Mouse (Mus musculus): ENCODE measurements around the gene Ccng2.

Ccng2 gene

DNA sequence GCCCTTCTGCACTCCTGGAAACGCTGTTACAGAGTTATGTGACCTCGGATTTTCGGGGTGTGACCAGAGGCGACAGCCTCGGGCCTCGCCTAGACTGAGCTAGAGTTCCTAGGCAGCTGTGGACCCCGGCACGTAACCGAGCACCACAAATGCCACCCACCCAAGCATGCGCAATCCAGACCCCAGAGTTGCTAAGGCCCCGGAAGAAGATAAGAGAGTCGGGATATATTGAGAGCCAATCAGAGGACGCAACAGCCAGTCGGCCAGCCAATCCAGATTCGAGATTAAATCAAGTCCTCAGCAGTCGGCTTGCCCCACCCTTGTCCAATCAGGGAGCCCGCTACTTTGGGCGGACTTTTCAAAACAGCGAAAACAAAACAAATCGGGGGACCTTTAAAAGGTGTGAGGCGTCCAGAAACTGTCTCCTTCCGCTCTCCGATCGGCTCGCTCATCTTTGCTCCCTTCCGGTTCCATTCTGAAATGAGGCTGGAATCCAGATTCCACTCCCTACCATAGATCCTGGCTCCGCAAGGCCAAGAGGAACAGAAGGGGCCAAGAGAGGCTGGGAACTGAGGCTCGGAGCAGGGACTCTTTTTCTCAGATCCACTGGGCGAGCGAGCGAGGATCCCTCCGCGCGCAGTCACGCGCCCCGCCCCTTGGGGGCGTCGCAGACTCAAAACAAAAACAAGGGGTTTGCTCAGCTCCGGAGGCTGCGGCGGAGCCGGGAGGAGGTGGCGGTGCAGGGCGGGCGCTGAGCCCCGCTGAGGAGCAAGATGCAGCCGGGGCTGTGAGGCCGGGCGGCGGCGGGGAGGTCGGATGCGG is at the start of gene Ccng2:
TSS of gene Ccng2 (plus strand) at position 375 of the 822 bp plus-strand sequence.
- peak; percentile 99 for DNase-seq (ENCODE audit: low spot score in 2 of 2)

DNA sequence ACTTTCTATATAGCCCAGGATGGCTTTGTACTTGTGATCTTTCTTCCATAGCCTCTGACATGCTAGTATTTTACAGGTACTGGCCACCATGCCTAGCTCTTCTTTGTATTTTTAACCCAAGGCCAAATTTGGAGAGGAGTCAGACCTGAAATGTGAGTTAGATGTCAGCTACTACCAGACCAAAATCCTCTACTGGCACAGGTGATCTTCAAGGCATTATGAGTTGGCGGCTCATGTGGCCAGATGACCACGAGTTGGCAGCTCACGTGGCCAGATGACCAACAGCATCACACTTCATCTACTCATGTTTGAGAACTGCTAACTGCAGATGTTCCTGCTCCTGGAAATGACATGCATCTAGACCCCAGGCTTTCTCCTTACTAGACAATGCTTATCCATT is 48.7 kb upstream of the Ccng2 start:
- no peak for DNase-seq (ENCODE audit: low spot score in 2 of 2)

DNA sequence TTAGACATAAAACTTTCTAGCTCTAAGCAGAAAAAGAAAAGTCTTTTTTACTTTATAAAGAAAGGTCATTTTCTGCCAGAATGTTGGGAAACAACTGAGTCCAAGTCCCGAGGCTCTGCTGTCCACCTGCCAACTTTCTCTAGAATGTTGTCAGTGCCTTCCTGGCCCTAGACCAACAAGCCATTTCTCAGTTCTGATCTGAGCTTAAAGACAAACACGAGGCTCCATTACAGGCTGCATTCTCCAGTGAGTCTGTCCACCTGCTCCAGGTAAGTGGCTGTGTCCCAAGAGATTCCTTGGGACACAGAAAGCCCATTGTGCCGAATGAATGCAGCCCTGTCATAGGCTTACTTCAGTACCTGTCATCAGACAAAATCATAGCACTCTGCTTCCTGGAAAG is 45.4 kb upstream of the Ccng2 start:
- no peak for DNase-seq (ENCODE audit: low spot score in 2 of 2)

DNA sequence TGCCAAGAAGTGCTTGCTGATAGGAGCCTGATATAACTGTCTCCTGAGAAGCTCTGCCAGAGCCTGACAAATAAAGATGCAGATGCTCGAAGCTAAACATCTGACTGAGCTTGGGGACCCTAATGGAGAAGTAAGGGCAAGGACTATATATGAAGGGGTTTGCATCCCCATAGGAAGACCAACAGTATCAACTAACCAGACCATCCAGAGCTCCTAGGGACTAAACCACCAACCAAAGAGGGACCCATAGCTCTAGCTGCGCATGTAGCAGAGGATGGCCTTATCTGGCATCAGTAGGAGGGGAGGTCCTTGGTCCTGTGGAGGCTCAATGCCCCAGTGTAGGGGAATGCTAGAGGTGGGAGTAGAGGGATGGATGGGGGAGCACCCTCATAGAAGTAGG is 42.5 kb upstream of the Ccng2 start:
- DNase-seq (ENCODE audit: low spot score in 2 of 2), result no peak

DNA sequence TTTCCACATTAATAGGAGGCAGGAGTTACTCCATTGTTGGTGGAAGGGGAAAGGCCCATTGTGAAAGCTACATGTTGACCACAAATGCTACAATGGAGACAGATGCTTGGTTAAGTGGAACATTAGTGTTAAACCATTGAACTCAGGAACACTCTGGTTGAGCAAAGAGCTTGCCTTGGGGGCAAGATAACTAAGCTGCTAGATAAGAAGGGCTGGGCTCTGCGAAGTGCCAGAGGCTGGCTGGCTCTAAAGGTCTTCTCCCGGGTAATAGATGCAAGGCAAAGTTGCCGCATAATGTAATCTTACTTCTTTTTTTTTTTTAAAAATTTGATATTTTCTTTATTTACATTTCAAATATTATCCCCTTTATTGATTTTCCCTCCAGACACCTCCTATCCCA is 39.9 kb upstream of the Ccng2 start:
- DNase-seq (ENCODE audit: low spot score in 2 of 2), result no peak

DNA sequence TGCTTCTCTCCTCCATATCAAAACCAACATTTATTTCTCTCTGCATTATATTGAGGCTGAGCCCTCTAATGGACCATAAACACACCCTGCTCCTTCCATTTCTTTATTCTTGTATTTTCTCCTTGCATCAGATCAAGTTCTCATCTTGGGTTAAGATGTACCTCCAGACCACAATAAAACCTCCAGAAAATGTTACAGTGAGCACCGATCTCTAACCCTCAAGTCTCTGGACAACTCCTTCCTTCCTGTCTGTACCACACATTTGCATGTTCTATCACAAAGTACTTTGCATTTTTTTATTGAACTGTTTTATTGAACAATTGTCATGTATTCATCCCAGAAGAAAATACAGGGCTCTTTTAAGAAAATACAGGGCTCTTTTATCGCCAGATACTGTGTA is 37.5 kb upstream of the Ccng2 start:
- no peak for DNase-seq (ENCODE audit: low spot score in 2 of 2)

DNA sequence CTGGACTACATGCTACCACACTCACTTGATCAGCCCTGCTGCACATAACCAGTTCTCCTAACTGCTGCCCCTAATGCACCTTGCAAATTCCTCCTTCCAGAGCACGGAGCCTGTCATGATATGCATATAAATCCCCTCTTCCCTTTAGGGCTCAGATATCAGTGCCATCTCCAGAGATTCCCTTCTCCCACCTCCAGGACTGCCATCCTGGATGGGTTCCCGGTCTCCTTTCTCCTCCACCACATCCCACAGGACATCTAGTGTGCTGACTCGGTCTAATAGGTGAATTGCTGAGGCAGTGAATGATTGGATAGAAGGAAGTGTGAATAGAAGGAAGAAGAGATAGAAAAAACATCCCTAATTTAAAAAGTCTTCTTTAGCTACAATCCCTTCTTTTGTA is 35.3 kb upstream of the Ccng2 start:
- DNase-seq (ENCODE audit: low spot score in 2 of 2), result no peak

DNA sequence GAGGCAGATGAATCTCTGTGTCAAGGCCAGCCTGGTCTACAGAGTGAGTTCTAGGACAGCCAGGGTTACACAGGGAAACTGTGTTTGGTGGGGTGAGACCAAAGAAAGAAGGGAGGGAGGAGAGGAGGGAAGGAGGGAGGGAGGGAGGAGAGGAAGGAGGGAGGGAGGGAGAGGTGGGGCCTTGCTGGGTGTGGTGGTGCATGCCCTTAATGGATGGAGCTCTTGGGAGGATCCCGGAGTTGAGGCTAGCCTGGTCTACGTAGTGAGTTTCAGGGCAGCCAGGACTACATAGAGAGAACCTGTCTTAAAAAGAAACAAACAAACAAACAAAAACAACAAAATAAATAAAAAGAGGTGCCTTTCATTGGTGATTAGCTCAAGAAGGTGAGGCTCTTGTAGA is 34.2 kb upstream of the Ccng2 start:
- no peak for DNase-seq (ENCODE audit: low spot score in 2 of 2)

DNA sequence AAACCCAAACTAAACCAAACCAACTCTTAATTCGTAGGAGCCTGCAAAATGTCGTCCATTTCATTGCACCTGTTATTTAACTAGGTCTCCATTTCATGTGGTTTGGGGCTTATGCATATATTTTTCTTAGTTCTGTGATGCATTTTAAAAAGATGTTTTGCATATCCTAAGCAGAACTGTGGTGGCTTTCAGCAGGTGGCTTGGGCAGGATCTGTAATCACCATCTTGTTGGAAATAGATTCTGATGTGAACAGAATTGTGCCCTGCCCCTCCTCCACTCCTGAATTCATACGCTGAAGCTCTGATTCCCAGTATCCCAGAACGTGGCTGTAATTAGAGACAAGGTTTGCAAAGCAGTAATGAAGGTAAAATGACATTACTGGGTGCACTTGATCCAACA is 32.9 kb upstream of the Ccng2 start:
- no peak for DNase-seq (ENCODE audit: low spot score in 2 of 2)

DNA sequence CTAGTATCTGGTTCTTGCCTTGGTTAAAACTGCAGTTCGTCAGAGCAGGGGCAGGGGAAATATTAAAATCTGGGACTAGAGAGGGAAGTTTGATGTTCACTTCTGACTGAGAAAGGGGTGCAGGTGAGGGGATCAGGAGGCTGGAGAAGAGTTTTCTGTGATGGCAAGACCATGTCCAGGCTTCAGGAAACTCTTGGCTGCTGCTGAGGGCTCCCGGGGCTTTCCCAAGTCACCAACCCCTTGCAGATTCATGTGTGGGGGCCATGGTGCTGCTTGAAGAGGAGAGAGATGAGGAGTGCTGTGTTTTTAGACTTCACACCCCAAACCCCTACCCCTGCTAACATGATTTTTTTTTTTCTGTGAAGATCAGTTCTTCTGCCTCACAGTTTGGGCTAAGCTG is 32.5 kb upstream of the Ccng2 start:
- DNase-seq (ENCODE audit: low spot score in 2 of 2), result no peak

DNA sequence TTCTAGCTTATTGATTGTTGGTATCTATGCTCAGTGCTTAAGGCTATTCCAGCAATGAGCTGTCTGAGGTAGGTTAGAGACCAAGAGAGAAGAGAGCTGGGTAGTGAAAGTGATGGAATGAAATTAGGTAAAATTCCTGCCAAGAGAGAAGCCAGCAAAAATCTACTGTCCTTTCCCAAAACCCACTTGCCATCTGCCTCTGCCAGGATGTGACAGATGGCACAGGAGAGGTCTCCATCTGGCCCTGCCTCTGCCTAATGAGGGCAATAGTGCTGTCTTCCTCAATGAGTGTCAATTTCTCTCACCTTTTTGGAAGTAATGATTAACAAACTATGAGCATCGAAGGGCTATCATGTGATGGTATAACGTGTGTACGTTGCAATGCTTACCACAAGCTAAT is 31.2 kb upstream of the Ccng2 start:
- peak in 1 of 2 experiments; percentile 30 for DNase-seq (ENCODE audit: low spot score in 2 of 2)

DNA sequence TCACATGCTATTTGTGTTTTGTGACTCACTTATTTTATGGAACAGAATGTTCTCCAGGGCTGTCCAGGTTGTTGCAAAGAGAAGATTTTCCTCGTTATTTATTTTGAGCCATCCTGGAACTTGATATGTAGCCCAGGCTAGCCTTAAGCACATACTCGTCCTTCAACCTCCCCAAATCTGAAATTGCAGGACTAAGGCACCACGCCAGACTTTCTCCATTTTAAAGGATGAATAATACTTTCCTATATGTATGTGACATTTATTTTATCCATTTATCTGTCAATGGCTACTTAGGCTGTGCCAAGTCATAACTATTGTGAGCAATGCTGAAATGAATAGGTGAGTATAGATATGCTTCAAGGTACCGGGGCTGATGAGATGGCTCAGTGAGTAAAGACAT is 30.5 kb upstream of the Ccng2 start:
- DNase-seq (ENCODE audit: low spot score in 2 of 2), result no peak

DNA sequence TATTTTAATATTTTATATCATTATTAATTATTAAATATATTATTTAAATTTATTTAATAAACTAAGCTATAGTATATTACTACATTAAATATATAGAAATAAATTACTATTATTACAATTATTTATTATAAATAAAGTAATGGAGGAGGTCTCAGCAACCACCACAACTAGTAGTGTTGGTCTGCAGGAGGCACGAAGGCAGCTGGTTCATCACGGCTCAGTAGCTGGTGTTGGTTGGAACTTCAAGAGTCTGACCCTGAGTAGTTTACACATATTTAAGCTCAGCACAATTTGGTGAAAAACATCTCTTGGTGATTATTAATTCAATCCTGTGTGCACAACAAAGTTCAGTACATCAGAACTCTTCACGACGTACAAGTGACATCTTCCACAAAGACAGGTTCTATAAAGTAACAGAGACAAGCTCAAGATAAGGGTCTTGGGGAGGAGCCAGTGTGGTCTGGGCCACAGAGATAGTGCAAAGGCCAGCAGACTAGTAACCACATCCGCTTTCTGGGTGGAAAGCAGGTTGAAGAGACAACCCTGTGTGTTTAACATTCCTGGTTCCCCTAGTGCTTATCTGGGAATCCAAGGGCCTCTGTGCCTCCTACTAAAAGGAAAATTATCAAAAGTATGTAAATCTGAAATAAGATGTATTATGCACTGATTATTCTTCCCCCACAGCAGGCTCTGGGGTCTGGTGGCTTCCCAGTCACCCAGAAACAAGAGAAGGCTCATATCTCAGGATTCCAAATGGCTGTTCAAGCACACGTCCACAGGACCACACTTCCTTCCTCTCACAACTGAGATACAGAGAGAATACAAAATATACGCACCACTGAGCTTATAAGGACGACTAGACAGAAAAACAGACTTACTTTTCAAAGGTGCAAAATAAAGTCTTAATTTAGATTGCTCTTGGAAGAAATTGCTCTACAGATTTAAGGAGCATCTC is 27.2 kb upstream of the Ccng2 start:
- DNase-seq (ENCODE audit: low spot score in 2 of 2), result no peak

DNA sequence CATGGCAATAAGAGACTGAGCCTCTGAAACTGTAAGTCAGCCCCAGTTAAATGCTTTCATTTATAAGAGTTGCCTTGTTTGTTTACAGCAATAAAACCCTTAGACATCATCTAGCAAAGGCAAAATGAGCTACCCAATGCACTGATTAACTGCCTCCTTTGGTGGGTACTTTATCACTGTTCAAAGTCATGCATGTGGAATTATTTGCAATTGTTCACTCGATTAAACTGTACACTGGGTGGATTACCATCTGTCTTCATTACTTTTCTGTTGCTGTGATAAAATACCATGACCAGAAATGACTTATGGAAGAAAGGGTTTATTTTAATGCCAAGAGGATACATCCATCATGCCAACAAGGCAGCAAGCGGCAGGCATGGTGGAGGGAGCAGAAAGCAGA is 21.8 kb upstream of the Ccng2 start:
- no peak for DNase-seq (ENCODE audit: low spot score in 2 of 2)

DNA sequence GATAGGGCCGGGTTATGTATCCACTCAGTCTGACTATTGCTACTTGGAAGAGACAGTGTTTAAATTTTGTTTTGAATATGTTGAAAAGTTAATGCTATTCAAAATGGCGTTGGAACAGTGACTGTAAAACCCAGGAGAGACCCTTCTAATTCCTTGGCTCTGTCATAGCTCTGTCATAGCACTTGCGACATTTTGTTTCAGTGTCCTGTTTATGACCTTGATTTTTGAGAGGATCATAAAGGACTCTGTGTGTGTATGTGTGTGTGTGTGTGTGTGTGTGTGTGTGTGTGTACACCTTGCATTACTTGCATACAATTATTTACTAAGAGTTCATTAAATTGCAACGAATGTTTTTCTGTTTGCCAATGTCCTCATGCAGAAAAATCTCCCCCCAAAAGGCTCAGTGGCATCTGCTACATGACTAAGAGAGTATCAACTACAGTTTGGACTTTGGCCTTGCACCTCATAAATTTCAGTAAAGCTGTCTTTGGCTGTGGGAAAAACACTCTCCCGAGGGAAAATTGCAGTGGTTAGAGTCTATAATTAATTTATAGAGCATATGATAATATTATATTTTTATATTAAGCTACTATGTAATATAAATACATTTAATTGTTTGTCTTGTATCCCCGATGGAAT is 17.0 kb upstream of the Ccng2 start:
- DNase-seq (ENCODE audit: low spot score in 2 of 2), result no peak

DNA sequence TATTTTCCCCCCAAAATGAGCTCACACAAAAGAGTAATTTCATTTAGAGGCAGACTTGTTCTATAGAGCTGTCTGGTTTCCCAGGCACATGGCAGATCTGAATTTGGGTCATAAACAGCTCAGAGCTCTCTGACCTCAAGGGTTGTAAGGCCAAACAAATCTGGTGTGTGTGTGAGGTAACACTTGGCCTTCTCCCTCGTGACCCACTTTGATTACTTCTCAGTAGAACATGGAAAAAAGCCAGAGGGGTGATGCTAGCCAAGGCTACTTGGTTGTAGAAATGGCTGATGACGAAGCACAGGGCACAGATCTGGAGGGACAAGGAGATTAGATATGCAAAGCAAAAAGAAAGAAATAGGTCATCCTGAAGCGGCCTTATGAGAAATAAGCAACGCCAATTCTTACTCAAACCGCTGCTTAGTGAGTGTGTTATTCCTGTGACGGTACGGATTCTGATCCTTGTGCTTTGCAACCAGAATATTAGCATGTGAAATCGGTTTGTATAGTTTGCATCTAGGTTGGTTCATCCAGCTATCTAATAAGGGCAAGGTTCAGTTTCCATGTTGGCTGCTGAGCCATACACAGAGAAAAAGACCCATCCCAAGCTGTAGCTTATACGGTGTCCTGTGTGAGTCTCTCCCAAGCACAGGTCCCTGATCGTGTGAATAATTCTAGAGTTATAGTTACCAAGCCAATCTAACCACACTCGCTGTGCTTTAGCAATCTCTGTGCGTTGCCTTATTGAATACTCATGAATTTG is 15.9 kb upstream of the Ccng2 start:
- no peak for DNase-seq (ENCODE audit: low spot score in 2 of 2)

DNA sequence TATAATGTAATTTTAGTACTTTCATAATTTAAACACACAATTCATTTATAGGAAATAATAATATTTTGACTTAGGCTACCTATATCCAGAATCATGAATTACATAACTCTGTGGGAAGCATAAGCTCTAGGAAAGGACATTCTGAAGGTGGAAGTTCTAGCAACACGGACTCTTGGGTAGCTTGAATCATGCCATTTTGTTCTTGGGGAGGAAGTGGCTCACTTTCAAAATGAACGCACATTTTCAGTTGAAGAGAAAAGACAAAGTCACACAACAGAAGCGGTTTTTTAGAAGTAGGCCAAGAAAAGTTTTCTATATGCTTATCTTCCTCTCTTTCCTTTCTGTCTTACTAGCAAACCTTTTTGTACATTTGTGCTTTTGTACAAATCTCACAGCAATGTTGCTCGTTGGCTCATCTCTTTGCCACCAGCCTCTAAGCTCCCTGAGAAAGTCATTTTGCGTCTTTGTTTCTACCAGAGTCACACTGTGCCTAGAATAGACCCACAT is 11.2 kb upstream of the Ccng2 start:
- DNase-seq (ENCODE audit: low spot score in 2 of 2), result no peak

DNA sequence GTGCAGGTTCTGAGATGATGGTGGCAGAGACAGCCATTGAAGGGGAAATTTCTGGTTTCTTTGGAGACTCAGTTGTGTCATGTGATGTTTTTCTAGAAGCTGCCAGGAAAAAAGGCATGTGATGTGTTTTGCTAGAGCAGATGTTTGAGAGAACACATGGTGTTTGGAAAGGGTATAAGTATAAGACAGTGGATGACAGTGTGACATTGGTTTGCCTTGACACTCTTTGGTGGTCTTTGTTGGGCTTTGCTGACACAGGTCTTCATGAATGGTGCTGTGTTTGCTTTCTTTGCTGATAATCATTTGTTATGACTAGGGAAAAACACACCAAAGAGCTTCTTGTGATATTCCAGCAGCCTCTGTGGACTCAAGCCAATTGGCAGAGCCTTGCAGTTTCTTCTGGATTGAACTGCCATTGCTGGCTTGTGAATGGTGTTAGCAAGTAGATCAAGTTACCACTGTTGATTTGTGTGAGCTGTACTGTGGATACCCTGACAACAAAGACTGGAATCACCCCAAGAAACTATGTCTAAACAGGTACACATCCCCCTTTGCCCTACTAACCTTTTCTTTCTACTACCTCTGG is 10.1 kb upstream of the Ccng2 start:
- no peak for DNase-seq (ENCODE audit: low spot score in 2 of 2)

DNA sequence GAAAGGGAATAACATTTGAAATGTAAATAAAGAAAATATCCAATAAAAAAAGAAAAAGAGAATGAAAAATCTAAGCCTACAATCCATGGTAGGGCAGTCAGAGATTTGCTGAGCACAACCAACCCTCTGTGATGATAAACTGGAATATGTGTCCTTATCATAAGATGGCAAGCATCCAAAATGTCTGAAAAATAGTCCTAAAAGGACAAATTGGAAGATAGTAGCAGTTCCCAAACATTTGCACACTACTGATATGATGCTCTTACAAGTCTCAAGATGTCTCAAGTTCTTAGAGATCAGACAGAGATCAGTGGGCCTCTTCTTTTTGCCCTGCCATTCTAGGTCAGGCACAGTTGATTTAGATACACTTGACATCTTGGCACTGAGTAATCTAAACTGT is 7.7 kb upstream of the Ccng2 start:
- DNase-seq (ENCODE audit: low spot score in 2 of 2), result no peak

DNA sequence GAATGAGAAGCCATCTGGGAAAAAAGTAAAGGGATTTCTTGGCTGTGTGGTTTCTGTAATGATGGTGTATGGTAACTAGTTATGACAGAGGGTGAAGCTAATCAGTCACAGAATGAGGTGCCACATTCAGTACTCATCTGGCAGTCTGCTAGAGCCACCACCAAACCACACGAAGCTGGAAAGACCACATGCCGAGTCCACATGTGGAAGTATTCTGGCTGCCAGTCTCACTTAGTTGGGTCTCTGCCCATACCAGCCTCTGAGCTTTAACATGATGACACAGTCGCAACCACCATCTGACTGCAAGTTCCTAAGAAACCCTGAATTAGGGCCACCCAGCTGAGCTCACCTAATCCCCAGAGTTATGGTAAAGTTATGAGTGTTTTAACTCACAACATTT is 6.1 kb upstream of the Ccng2 start:
- no peak for DNase-seq (ENCODE audit: low spot score in 2 of 2)

DNA sequence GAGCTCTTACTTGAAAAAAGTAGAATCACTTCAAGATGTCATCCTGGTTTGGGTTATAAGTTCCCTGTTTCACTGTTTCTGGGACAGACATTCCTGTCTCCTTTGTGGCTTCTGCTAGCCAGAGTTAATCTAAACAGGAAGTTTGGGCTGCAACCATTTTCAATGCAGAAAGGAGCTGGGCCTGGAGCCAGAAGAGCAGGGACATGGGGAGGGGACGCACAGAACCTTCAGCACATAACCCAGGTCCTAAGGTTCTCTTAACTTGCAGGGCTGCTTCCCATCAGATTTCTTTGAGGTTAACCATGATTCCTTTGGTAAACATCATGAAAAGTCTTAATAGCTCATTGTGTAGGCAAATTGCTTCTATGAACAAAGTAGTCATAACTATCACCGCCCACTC is 4.3 kb upstream of the Ccng2 start:
- no peak for DNase-seq (ENCODE audit: low spot score in 2 of 2)
